ENCODE assay signal across 8 mouse cellular contexts in genomic region chr3:116751191-116751860, GRCm38 (mm10). TPM values are rescaled to one million over a fixed set of nuclear protein-coding genes. Genes with fewer than 3 reads are reported as not detected.
A peak's percentile ranks its signal among the peaks of the same experiment; 100 is the strongest.
DNase-seq lines count a peak whose midpoint lies in the region; ATAC-seq and TF ChIP-seq lines count a peak whose summit lies in the region.

No protein-coding gene starts in this region.

- peak; percentile 56; the same call in 1 of the 2 replicates for ATAC-seq in forebrain, embryonic 11.5 days (replicated peaks; ENCODE audit: low FRiP score)
- ATAC-seq in forebrain, embryonic 12.5 days (ENCODE audit: low FRiP score) = no peak; the same call in 1 of the 2 replicates
- 0 out of 2 replicates have a peak, but pooled peaks have one; percentile 38 for ATAC-seq in forebrain, postnatal 0 days
- peak; percentile 90 for ATAC-seq in megakaryocyte-erythroid progenitor cell, adult 5-6 weeks (replicated peaks; ENCODE audit: low FRiP score, low TSS enrichment, poor library complexity, severe bottlenecking)

- no peak overlapping the region for H3K27ac ChIP-seq in forebrain, embryonic 11.5 days (ENCODE audit: low read depth, low read length)
- no peak overlapping the region for H3K27ac ChIP-seq in forebrain, embryonic 12.5 days
- H3K27ac ChIP-seq in forebrain, postnatal 0 days (ENCODE audit: low read depth, low read length) = no peak overlapping the region
- H3K27ac ChIP-seq in layer of hippocampus, adult 2 months = no peak overlapping the region

- H3K36me3 ChIP-seq in forebrain, embryonic 11.5 days (ENCODE audit: control insufficient read depth, insufficient read depth, low read length) = no peaks in the 10 kb centered on the region
- H3K36me3 ChIP-seq in forebrain, embryonic 12.5 days (replicated peaks) = peaks cover 16% of the 10 kb centered on the region
- peaks cover 30% of the 10 kb centered on the region for H3K36me3 ChIP-seq in forebrain, postnatal 0 days (ENCODE audit: insufficient read depth)
- H3K36me3 ChIP-seq in splenic B cell, adult 2 months (ENCODE audit: control insufficient read depth, insufficient read depth, low read length, poor library complexity, severe bottlenecking) = peaks cover 2% of the 10 kb centered on the region; the same call in 1 of the 2 replicates

- H3K4me1 ChIP-seq in forebrain, embryonic 11.5 days (replicated peaks; ENCODE audit: control insufficient read depth, insufficient read depth, low read length) = no peaks in the 10 kb centered on the region
- H3K4me1 ChIP-seq in forebrain, embryonic 12.5 days = no peaks in the 10 kb centered on the region
- no peaks in the 10 kb centered on the region for H3K4me1 ChIP-seq in forebrain, postnatal 0 days (ENCODE audit: insufficient read depth)

- WGBS in forebrain, embryonic 11.5 days = 80% methylated on average over 4 of the region's 4 CpGs
- WGBS in forebrain, embryonic 12.5 days = 76% methylated on average over 4 of the region's 4 CpGs
- WGBS in forebrain, postnatal 0 days = 84% methylated on average over 4 of the region's 4 CpGs

- H3K9me3 ChIP-seq in forebrain, embryonic 11.5 days (ENCODE audit: control insufficient read depth, low read length) = no peaks in the 10 kb centered on the region
- H3K9me3 ChIP-seq in forebrain, embryonic 12.5 days = no peaks in the 10 kb centered on the region
- H3K9me3 ChIP-seq in forebrain, postnatal 0 days (ENCODE audit: low read length) = no peaks in the 10 kb centered on the region

- TF ChIP-seq CTCF in forebrain, postnatal 0 days (IDR thresholded peaks at IDR 0.05; ENCODE audit: low read depth) = peak; percentile 69
- TF ChIP-seq CTCF in layer of hippocampus, adult 2 months (conservative IDR thresholded peaks at IDR 0.05) = peak; percentile 87

- no peak overlapping the region for H3K4me2 ChIP-seq in forebrain, embryonic 11.5 days (ENCODE audit: low read depth, low read length, severe bottlenecking)
- no peak overlapping the region for H3K4me2 ChIP-seq in forebrain, embryonic 12.5 days
- no peak overlapping the region for H3K4me2 ChIP-seq in forebrain, postnatal 0 days (ENCODE audit: low read depth)

- H3K27me3 ChIP-seq in forebrain, embryonic 11.5 days (ENCODE audit: control insufficient read depth, insufficient read depth, low read length) = no peaks in the 10 kb centered on the region
- H3K27me3 ChIP-seq in forebrain, embryonic 12.5 days = no peaks in the 10 kb centered on the region
- no peaks in the 10 kb centered on the region for H3K27me3 ChIP-seq in forebrain, postnatal 0 days (ENCODE audit: insufficient read depth, low read length)
- no peaks in the 10 kb centered on the region for H3K27me3 ChIP-seq in splenic B cell, adult 2 months (ENCODE audit: control insufficient read depth, insufficient read depth, low read length, poor library complexity, severe bottlenecking)

- H3K4me3 ChIP-seq in forebrain, embryonic 11.5 days (ENCODE audit: low read depth, low read length) = no peak overlapping the region
- no peak overlapping the region for H3K4me3 ChIP-seq in forebrain, embryonic 12.5 days (replicated peaks)
- no peak overlapping the region for H3K4me3 ChIP-seq in forebrain, postnatal 0 days (ENCODE audit: low read depth, low read length)
- no peak overlapping the region for H3K4me3 ChIP-seq in layer of hippocampus, adult 2 months

- no peak overlapping the region for H3K9ac ChIP-seq in forebrain, embryonic 11.5 days (ENCODE audit: low read length)
- H3K9ac ChIP-seq in forebrain, embryonic 12.5 days = no peak overlapping the region
- no peak overlapping the region for H3K9ac ChIP-seq in forebrain, postnatal 0 days

- no peak for DNase-seq in forebrain, embryonic 11.5 days (ENCODE audit: low spot score)
- DNase-seq in B cell, adult 2 months = peak; percentile 68 to 74
- peak; percentile 64 for DNase-seq in c-Kit-positive CD71-positive TER-119-negative erythroid progenitor cells, embryonic 14.5 days (ENCODE audit: low read depth)
- peak; percentile 39 for DNase-seq in forebrain, postnatal 0 days
- peak in 1 of 2 experiments; percentile 61 for DNase-seq in layer of hippocampus, adult 2 months (ENCODE audit: low spot score in 2 of 2)
- peak; percentile 75 for DNase-seq in splenic B cell, adult 2 months (ENCODE audit: low read depth, low spot score)

RNA-seq across cellular contexts. Expression of gene Slc35a3, which starts 38.7 kb away (rescaled TPM):
- 8.4 and 11.2 TPM in 2 replicates for polyA plus RNA-seq in forebrain, embryonic 11.5 days (2014; fragmentation: Nextera tagmentation; extraction: Ambion mirVana)
- 8.0 and 10.2 TPM in 2 replicates for polyA plus RNA-seq in forebrain, embryonic 12.5 days (2016; fragmentation: Nextera tagmentation; extraction: Ambion mirVana)
- total RNA-seq in forebrain, postnatal 0 days (2014; rRNA removed) = 14.1 and 21.9 TPM in 2 replicates
- 3.7 and 4.8 TPM in 2 replicates for polyA plus RNA-seq in forebrain, postnatal 0 days (2015; fragmentation: Nextera tagmentation; extraction: Ambion mirVana)
- total RNA-seq in layer of hippocampus, adult 2 months (2021) = 10 to 100 TPM; 15.8 to 18.3 TPM
- 25.2 and 29.4 TPM in 2 replicates for total RNA-seq in megakaryocyte-erythroid progenitor cell, adult 5-6 weeks (2014; fragmentation: Nextera tagmentation)
- total RNA-seq in megakaryocyte-erythroid progenitor cell, adult 5-6 weeks (2017) = 42.7 and 67.3 TPM in 2 replicates

RNA-seq across cellular contexts. Expression of gene Agl, which starts 56.6 kb away (rescaled TPM):
- 14.9 and 17.4 TPM in 2 replicates for polyA plus RNA-seq in forebrain, embryonic 11.5 days (2014; fragmentation: Nextera tagmentation; extraction: Ambion mirVana)
- polyA plus RNA-seq in forebrain, embryonic 12.5 days (2016; fragmentation: Nextera tagmentation; extraction: Ambion mirVana) = 15.9 and 16.3 TPM in 2 replicates
- 11.9 and 17.5 TPM in 2 replicates for total RNA-seq in forebrain, postnatal 0 days (2014; rRNA removed)
- 5.4 and 9.0 TPM in 2 replicates for polyA plus RNA-seq in forebrain, postnatal 0 days (2015; fragmentation: Nextera tagmentation; extraction: Ambion mirVana)
- total RNA-seq in layer of hippocampus, adult 2 months (2021) = 10 to 100 TPM; 26.1 to 27.2 TPM
- total RNA-seq in megakaryocyte-erythroid progenitor cell, adult 5-6 weeks (2014; fragmentation: Nextera tagmentation) = 11.3 and 13.3 TPM in 2 replicates
- 6.2 and 7.8 TPM in 2 replicates for total RNA-seq in megakaryocyte-erythroid progenitor cell, adult 5-6 weeks (2017)
